Mouse (Mus musculus) T-helper 17 cell (primary cell): ENCODE results near the gene Dlg4.

Source experiments
- in situ Hi-C, 2 experiments: fragments of 300-600 bp; cut with MboI, MseI; formaldehyde crosslinking; loops; 1 replicate in 1 of 2; 2 replicates in 1 of 2; pipeline ENCODE4 v1.15.1; 2025; ENCODE audit warnings: high pct_unique_total_duplicates in 2 of 2

Dlg4 gene

GRCm38 (mm10) chr11:70080803-70081590 is 64.3 kb downstream of the Dlg4 start:
- in situ Hi-C loops = no loop called here

DNA sequence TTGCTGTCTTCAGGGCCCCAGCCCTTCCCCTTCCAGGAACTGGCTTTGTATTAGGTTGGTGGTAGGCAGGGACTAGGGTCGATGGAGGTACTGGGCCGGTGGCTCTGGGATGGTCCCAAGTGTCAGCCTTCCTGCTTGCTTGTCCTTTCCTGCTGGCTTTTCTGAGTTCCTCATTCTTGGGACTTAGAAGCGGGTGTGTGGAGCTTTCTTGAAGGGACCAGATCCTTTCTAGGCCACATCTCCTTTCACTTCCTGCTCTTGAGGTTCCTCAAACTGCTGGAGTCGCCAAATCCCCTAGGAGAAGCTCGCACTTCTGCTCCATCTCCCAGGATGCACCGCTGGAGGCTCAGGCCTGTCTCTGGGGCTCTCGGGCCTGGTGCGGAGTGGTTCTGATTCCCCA is 67.8 kb downstream of the Dlg4 start:
- in situ Hi-C loops = no loop called here

- in situ Hi-C loops = no loop called here
Observed at GRCm38 (mm10) chr11:70091986-70092783, 75.4 kb downstream of the Dlg4 start, which contains the start of gene Asgr2. TSS of gene Asgr2 (plus strand) at chr11:70092644.
